Mouse (Mus musculus) left cerebral cortex, postnatal 36 days (tissue): Measurements from ENCODE around the gene Klhl31. TPM values are rescaled to one million over a fixed set of nuclear protein-coding genes. Genes with fewer than 3 reads are reported as not detected.
A peak's percentile ranks its signal among the peaks of the same experiment; 100 is the strongest.

Experiments used
- DNase-seq, 2 experiments: peaks; one replicate each; pipeline ENCODE4 v3.0.0; 2021 to 2022; ENCODE audit warnings: low spot score in 2 of 2, mixed read lengths in 1 of 2
- intact Hi-C: fragments of 180-260 bp; cut with DNase I; formaldehyde crosslinking; loops from one replicate; pipeline ENCODE4 v1.15.1; 2025
- total RNA-seq, 2 experiments: library from RNA; stranded (reverse); gene quantifications; 2 replicates each; pipeline ENCODE4 v1.2.3; 2021

Klhl31 gene
- total RNA-seq, 2 experiments from 2014 or later, result not detected

DNA sequence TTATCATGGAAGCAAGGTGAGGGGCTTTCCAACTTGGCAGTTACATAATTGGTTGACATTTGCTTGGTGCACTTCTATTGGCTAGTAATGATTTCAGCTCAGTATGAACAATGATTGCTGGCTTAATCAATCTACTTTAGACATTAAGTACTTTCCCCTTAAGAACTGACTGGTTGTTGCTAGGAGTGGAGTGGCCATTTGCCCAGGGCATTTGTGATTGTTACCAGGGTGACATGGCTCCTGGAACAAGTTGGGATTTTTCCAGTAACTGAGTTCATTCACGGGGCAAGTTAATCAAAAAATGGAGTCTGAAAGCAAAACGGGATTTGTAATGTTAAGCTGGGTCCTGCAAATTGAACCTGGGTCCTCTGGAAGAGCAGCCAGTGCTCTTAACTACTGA, 15.8 kb upstream of the Klhl31 start:
- no peak for DNase-seq

DNA sequence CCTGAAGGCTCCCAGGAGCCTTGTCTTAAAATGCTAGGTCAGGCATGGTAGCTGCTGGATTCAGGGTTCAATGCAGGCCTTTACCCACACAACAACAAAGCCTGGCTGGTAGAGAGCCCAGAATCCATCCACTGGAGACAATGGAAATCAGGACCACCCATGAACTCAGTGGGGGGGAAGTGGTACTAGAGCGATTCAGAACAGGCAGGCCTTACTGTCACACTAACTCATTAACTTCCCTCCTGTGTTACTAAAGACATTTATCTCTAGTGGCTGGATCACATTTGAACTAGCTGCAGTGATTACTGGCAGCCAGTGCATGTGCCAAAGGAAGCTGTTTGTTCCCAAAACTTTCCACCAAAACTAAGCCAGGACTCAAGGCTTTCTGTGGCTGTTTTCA, 13.4 kb upstream of the Klhl31 start:
- intact Hi-C loops, result no loop called here
- DNase-seq, result no peak

More for the DNA sequence above, 15.8 kb upstream of the Klhl31 start:
- intact Hi-C loops, result no loop called here

DNA sequence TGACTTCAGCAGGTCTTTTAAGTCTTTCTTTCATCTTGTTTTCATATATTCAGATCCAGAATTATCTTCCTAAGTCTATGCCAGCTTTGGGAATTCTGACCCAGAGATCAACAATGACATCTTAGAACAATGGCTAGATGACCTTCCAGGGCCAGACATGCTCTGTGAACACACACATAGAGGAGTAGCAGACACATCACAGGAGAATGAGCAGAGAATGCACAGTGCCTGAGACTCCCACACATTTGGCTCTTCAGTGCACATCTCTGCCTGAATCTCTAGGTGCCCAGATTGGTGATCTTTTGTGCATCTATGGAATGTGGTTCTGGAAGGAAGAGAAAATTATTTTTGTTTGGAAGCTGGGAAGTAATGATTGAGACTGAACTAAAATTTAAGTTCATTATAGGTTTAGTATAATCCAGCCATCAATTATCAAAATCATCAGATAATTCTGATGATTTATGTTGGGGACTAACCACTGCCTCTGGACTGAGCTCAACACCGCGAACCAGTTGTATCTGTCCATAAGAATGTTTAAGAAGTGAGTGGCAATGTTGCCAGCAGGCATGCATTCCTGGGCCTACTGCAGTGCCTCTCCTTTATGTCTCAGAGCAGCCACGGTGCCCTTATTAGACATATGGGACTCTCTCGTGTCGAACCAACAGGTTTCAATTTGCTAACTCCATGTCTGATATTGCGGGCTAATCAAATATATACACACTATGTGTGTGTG, 12.8 kb upstream of the Klhl31 start:
- intact Hi-C loops, result no loop called here
- DNase-seq, result no peak

DNA sequence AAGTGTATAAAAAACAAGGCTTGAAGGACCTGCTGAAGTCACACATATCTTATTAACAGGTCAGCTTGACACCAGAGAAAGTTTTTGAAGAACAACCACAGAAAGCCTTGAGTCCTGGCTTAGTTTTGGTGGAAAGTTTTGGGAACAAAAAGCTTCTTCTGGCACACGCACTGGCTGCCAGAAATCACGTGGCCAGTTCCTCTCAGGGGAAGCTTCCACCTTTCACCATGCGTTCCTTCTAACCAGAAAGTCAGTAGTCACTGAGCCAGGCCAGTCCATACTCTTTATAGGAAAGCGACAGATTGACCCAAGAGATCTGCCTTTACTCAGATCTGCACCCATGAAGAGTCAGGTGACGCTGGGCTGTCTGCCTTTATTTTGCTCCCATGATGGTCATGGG, 12.1 kb upstream of the Klhl31 start:
- intact Hi-C loops, result no loop called here
- no peak for DNase-seq

DNA sequence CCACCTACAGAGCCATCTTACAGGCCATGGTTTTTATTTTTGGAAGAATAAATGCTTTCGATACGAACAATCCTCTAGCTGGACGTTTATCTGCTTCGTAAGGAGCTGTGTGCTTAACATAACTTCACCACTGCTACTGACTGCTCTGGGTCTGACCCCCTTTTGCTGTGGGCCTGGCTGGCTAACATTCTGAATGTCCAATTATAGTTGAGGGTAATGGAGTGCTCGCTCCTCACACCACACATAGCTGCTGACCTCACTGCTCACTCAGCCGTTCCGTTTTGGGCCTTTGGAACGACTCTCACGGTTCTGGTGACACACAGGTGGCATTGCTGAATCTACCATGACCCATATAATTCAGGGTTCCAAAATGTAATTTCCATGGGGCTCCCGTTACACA, 7.6 kb upstream of the Klhl31 start:
- no peak for DNase-seq
- intact Hi-C loops, result no loop called here

DNA sequence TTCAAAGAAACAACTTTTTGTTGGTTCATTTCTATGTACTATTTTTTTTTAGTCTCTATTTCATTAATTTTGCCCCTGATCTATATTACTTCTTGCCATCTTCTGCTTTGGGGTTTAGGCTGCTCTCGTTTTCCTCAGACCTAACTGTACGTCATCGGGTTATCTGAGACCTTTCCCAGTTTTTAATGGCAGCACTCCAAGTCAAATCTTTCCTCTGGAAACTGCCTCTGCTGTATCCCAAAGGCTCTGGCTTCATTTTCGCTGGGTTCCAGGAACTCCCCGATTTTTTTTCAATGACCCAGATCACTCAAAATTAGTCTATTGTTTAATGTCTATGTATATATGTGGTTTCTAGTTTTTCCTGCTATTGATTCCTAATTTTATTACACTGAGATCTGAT, 6.6 kb upstream of the Klhl31 start:
- DNase-seq, result no peak
- intact Hi-C loops, result no loop called here

DNA sequence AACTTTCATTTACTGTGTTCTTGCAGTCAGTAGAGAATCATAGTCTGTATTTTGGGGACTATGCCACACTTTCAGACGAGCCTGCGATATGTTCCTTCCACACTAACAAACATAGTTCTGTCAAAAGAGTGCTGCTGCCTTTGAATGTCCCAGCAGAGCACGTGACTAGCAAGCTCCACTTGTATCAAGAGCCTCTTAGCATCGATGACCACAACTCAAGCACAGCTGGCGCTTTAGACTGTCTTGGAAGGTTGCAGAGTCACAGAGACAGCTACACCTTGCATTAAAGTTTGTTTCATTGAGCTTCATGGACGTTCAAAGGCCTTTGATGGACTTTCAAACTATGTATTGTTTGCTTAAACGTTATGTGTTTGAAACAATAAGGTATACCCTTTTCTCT, 5.5 kb upstream of the Klhl31 start:
- no peak for DNase-seq
- intact Hi-C loops, result no loop called here

DNA sequence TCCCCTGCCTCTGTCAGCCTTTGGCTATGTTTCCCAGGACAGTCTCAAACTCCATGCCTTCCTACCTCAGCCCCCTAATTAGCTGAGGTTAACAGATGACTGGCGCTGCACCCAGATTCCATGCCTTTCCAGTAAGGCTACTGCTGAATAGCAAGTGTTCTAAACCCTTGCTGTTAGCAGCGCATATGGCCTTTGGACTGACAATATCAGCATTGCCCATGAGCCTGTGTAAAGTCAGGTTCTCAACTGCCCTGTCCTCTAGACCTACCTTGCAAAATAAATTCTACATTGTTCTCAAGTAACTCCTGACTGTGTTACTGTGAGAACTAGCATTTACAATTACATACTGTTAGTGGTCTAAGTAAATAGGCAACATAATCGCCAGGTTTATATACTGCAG, 3.9 kb upstream of the Klhl31 start:
- intact Hi-C loops, result no loop called here
- DNase-seq, result no peak

DNA sequence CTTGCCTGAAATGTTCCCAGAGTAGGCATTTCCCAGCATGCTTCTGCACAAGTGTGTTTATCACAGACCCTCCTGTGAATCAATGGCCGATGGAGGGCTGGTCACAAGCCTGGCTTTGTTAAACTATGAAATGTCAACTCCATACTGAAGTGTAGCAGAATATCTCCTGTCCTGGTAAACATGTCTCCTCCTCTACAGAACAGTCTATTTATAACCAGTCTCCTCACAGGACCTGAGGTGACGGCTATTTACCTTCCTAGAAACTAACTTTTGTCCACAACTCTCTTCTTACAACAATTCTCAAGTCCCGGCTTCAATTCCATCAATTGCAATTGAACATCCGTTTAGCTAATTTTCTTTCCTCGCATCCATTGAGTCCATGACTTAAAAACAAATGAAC, 297 bp upstream of the Klhl31 start:
- intact Hi-C loops, result no loop called here
- DNase-seq, result no peak

DNA sequence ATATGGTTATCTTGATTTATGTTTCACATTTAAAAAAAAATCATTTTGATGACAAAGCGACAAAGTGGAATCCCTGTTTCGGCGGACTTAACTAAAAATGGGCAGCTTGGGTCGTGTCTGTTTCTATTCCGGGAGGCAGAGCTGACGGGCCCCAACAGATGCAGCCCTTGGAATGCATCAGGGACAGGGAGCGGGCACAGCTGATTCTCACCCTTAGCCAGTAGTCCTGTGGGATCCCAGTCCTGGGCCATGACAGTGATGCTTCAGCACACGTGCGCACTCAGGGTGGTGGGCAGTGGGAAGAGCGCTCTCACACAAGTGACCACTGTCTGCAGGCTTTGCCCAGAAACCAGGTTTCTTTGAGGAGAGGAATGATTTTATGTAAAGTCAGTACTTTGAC, 1.1 kb downstream of the Klhl31 start:
- intact Hi-C loops, result no loop called here
- no peak for DNase-seq

DNA sequence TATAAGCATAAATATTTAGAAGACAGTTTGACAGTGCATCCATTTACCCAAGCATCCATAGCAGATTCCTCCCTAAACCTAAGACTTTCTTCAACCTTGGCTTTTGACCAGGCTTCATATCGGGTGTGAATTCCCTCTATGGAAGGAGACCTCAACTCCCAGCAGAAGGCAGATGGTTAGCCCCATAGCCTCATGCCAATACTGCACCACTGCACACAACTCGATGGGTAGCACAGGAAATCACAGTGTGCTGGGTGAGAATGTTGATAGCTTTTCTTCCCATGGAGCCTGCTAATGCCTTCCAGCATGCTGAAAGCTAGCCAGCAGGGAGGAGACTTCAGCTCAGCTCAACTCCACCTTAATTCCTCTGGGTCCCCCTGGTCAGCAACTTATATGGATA, 8.9 kb downstream of the Klhl31 start:
- DNase-seq, result no peak
- intact Hi-C loops, result no loop called here

DNA sequence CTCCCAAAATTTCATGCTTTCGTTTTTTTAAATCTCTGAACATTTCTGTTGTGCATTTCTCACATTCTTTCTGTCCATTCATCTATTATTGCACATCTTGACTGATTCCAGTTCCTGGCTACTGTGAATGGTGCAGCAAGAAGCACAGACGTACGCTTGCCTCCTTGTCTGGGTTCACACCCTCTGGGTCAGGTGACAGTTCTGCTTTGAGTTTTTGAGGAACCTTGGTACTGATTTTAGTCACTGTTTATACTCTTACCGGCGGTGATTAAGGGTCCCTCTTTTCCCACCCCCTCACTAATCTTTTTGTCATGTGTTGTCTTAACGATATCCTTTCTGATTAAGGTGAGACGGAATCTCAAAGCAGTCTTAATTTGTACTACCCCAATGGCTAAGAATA, 15.5 kb downstream of the Klhl31 start:
- no peak for DNase-seq
- intact Hi-C loops, result no loop called here

DNA sequence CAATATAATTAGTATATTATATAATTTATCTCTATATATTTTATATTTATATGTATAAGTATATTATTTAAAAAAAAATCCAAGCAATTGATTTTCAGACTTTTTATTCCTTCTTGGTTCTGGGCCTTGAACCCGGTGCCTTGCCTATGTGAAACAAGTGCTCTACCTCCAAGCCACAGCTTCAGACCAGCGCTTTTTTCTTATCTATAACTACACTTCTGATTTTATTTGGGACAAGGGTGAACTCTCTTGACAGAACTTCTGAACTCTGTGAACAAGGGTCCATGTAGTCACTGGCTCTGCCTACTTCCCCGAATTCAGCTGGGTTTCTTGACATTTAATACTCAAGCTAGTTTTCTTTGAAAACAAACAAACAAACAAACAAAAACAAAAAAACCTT, 17.6 kb downstream of the Klhl31 start:
- intact Hi-C loops, result loop anchor here (2.0 kb wide), 1 partner anchor 101 kb away; the partner anchor contains the start of gene Gclc
- no peak for DNase-seq

DNA sequence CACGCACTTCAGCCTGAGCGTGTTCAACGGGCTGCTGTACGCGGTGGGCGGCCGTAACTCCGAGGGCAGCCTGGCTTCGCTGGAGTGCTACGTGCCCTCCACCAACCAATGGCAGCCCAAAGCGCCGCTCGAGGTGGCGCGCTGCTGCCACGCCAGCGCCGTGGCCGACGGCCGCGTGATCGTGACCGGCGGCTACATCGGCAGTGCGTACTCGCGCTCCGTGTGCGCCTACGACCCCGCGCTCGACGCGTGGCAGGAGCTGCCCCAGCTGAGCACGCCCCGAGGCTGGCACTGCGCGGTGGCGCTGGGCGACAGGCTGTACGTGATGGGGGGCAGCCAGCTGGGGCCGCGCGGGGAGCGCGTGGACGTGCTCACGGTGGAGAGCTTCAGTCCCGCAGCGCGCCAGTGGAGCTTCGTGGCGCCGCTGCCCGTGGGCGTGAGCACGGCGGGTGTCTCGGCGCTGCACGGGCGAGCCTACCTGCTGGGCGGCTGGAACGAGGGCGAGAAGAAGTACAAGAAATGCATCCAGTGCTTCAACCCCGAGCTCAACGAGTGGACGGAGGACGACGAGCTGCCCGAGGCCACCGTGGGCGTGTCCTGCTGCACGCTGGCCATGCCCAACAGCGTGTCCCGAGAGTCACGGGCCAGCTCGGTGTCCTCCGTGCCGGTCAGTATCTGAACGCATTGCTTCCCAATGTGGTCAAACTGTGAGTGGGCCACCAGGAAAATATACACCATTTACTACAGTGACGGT, 19.1 kb downstream of the Klhl31 start:
- peak; percentile 46 to 73 for DNase-seq
- intact Hi-C loops, result loop anchor here (2.0 to 5.0 kb wide), 2 partner anchors 99 to 122 kb away; partner anchors contain the start of gene Gclc

DNA sequence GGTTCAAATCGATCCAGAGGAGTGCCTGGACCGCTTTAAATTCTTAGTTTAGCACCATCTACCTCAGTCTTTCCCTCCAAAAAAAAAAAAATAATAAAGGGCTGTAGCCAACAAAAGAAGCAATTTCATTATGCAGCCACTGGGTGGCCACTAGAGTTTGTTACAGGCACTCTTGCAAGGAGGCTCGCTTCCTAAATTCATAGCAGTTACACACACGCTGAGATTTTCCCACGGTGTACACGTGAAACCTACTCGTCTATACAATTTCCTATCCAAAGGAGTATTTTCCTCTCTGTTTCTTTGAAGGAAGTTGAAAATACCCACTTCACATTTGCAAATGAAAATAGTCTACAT, 19.6 kb downstream of the Klhl31 start:
- peak in 1 of 2 experiments; percentile 35 for DNase-seq
- intact Hi-C loops, result loop anchor here (2.0 to 5.0 kb wide), 2 partner anchors 99 to 121 kb away; partner anchors contain the start of gene Gclc

DNA sequence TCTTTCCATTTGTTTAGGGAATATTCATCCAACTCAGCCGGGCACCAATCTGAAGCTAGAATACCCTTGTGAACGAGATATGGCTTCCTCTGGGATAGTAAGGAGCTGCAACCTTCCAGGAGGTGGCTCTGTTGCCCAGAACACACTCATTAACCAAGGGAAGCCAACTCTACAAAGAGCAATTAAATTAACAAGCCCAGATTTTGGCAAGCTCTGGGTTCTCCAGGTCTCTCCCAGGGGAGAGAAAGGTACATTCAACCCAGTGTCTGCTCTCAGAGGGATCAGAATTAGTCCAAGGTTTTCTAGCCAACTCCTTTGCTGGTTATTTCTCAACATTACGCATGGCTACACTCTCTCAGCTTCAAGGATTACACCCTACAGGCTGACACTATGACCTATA, 26.6 kb downstream of the Klhl31 start:
- no peak for DNase-seq
- intact Hi-C loops, result no loop called here

DNA sequence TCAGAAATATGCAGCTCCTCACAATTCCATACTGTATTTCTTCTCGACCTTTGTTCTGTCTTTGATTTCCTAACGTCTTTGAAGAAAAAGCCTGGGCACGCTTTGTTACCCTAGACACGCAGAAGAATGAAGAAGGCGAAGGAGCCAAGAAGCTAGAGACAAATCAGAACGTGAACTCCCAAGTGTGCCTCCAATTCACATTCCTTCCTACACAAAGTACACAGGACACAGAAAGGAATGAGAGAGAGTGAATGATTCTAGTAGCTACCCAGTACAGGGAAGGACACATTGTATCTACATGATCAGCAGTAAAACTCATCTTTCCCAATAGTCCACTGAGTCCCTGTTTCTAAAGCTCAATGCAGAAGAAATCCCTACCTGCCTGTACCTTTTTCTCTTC, 33.8 kb downstream of the Klhl31 start:
- intact Hi-C loops, result no loop called here
- no peak for DNase-seq

DNA sequence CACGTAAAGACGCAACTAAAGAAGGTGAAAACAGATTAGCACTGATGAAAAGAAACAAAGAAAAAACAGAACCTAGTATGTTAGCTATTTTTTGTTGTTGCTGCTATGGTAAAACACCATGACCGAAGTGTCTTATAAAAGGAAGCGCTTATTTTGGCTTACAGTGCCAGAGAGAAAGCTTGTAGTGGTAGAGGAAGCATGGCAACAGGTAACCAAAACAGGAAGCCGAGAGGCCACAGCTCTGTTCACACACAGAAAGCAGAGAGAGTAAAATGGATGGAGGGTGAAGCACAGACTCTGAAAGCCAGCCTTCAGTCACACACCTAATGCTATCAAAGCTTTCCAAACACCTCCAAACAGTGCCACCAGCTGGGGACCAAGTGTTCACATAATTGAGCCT, 34.7 kb downstream of the Klhl31 start:
- intact Hi-C loops, result no loop called here
- DNase-seq, result no peak

DNA sequence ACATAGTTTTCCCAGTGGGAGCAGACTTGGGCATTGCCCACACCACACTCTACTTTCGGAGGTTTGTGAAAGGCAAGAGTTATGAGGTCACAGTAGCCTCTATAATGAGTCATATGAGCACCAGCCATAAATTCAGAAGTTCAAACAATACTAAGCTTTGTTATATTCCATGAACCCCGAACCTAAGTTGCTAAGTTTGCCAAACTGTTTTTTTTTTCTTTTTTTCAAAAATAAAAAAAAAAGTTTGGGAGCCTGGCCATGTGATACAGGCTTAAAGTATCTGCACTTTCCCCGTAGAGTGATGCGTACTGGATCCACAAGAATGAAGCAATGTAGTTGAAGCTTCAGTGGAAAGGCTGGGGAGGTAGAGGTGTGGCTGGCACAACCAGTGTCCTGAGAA, 36.9 kb downstream of the Klhl31 start:
- intact Hi-C loops, result no loop called here
- DNase-seq, result no peak

DNA sequence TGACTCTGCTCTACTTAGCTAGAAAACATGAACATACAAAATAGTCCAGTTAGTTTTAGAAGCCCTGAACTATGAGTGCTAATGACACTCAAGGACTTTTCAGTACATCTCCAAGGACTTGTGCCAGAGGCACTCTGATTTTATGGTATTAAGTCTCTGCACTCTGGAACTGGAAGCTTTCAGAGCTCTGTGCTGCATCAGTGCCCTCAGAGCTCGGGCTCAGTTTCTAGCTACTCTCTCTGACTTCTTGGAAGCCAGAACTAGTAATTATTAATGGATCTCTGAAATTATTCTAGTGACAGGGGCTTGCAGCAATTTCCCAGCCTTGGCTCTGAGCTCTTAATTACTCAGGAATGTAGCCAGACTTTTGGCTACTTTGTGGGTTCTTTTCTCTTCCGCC, 37.7 kb downstream of the Klhl31 start:
- no peak for DNase-seq
- intact Hi-C loops, result no loop called here

DNA sequence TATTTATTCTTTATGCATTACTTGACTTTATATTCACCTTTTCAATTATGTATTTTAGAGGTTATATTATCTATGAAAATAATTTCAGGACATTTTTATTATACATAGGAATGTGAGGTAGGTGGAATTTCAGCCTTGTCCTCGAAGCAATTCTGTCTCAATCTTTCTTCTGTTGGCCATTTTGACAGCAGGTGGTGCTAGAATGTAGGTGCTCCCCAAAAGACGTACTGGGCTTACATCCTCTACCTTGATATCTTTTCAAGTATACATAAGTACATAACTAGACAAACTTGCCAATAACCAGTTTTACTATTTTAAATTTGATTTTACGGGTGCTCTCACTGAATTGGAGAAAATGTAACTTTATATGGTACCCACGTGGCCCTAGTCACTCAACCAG, 48.6 kb downstream of the Klhl31 start:
- intact Hi-C loops, result no loop called here

More for the DNA sequence above, 48.6 kb downstream of the Klhl31 start:
- no peak for DNase-seq
